In genomic region chr1:172651288-172651987, GRCm38 (mm10) we compare ENCODE assay signal across 15 mouse cellular contexts. TPM values are rescaled to one million over a fixed set of nuclear protein-coding genes. Genes with fewer than 3 reads are reported as not detected.
"Had no signal": no experiment of that assay in that cellular context is flagged by ENCODE, and none has a peak within 500 bp of the region (broad histone marks: within the 10 kb centered on the region; RNA-seq: fewer than 3 reads in every experiment).

No protein-coding gene starts in this region.

- H3K9ac ChIP-seq: intestine, embryonic 15.5 days; liver, embryonic 13.5 days; lung, embryonic 15.5 days; midbrain, embryonic 12.5 days had no signal

- H3K4me1 ChIP-seq: intestine, embryonic 15.5 days; liver, embryonic 13.5 days; lung, embryonic 15.5 days; midbrain, embryonic 12.5 days had no signal

- H3K4me3 ChIP-seq: intestine, embryonic 15.5 days; layer of hippocampus, adult 2 months; liver, embryonic 13.5 days; lung, embryonic 15.5 days; megakaryocyte, embryonic 14.5 days; midbrain, embryonic 12.5 days had no signal

- DNase-seq: kidney, adult 8-10 months; kidney, postnatal 4 days; liver, embryonic 13.5 days; lung, postnatal 14 days; right cerebral cortex, postnatal 14 days; thymus, postnatal 4 days had no signal

- H3K4me2 ChIP-seq: intestine, embryonic 15.5 days; lung, embryonic 15.5 days; midbrain, embryonic 12.5 days had no signal

- H3K27me3 ChIP-seq: intestine, embryonic 15.5 days; liver, embryonic 13.5 days; lung, embryonic 15.5 days; midbrain, embryonic 12.5 days had no signal

- ATAC-seq: midbrain, embryonic 16.5 days had no signal

- H3K27ac ChIP-seq: intestine, embryonic 15.5 days; layer of hippocampus, adult 2 months; liver, embryonic 13.5 days; lung, embryonic 15.5 days; macrophage; midbrain, embryonic 12.5 days had no signal

- H3K36me3 ChIP-seq: intestine, embryonic 15.5 days; liver, embryonic 13.5 days; lung, embryonic 15.5 days; midbrain, embryonic 12.5 days had no signal

- H3K9me3 ChIP-seq: intestine, embryonic 15.5 days; liver, embryonic 13.5 days; lung, embryonic 15.5 days; megakaryocyte, embryonic 14.5 days; midbrain, embryonic 12.5 days had no signal

RNA-seq across cellular contexts. Expression of gene Crp, which starts 46.4 kb away (rescaled TPM):
- polyA plus RNA-seq: limb, embryonic 11.5 days; macrophage; midbrain, embryonic 12.5 days; midbrain, embryonic 16.5 days had no signal

RNA-seq across cellular contexts. Expression of gene Fcrl6, which starts 49.1 kb away (rescaled TPM):
- polyA plus RNA-seq: intestine, embryonic 15.5 days; liver, embryonic 13.5 days; lung, embryonic 15.5 days; macrophage; stomach, embryonic 16.5 days had no signal
